Mouse (Mus musculus) lung, postnatal 0 days (tissue): ENCODE data around the gene Gm28041. TPM values are rescaled to one million over a fixed set of nuclear protein-coding genes. Genes with fewer than 3 reads are reported as not detected.
A peak's percentile ranks its signal among the peaks of the same experiment; 100 is the strongest.
"Not testable (repeated sequence)": the region's sequence is repeated elsewhere in the genome, so short reads cannot be mapped to it uniquely, and the experiment has no call there.

Experiments
- ATAC-seq: fragments of 200-750 bp; cut with Nextera tagmentation; 2 replicates; pipeline ENCODE4 v1.8.0; 2017; ENCODE audit warnings: moderate library complexity
- DNase-seq: peaks from one replicate; pipeline ENCODE4 v3.0.0-alpha.2; 2016; ENCODE audit warnings: low spot score
- H3K27ac ChIP-seq: fragments of 300-500 bp; sonication (generic); 2 replicates; pipeline ENCODE4 v1.5.1; 2014; ENCODE audit warnings: antibody characterized with exemption, mild to moderate bottlenecking, low read length, mixed read lengths
- H3K27me3 ChIP-seq: fragments of 300-500 bp; sonication (generic); replicated peaks from 2 replicates; pipeline ENCODE4 v1.6.1; 2014; ENCODE audit warnings: low read length, mixed read lengths; ENCODE audit not compliant: insufficient read depth
- H3K36me3 ChIP-seq: fragments of 300-500 bp; sonication (generic); 2 replicates; pipeline ENCODE4 v1.6.1; 2014; ENCODE audit warnings: low read length, mixed read lengths; ENCODE audit not compliant: insufficient read depth
- H3K4me1 ChIP-seq: fragments of 300-500 bp; sonication (generic); 2 replicates; pipeline ENCODE4 v1.6.1; 2014; ENCODE audit warnings: antibody characterized with exemption, low read depth, low read length, mixed read lengths; ENCODE audit not compliant: insufficient read depth
- H3K4me2 ChIP-seq: fragments of 300-500 bp; sonication (generic); replicated peaks from 2 replicates; pipeline ENCODE4 v1.6.1; 2014; ENCODE audit warnings: low read depth, mild to moderate bottlenecking, low read length, moderate library complexity, mixed read lengths
- H3K4me3 ChIP-seq: fragments of 300-500 bp; sonication (generic); 2 replicates; pipeline ENCODE4 v1.5.1; 2014; ENCODE audit warnings: low read depth, low read length
- H3K9ac ChIP-seq: fragments of 300-500 bp; sonication (generic); replicated peaks from 2 replicates; pipeline ENCODE4 v1.6.1; 2014; ENCODE audit warnings: low read depth, mild to moderate bottlenecking
- H3K9me3 ChIP-seq: fragments of 300-500 bp; sonication (generic); 2 replicates; pipeline ENCODE4 v1.6.1; 2016; ENCODE audit warnings: low read length, mixed read lengths
- CTCF ChIP-seq: IDR thresholded peaks from 2 replicates; pipeline ENCODE4 v1.5.1; 2016; ENCODE audit warnings: antibody characterized with exemption, mild to moderate bottlenecking
- EP300 ChIP-seq: IDR thresholded peaks from 2 replicates; pipeline ENCODE4 v1.6.1; 2016; ENCODE audit warnings: antibody characterized with exemption, mild to moderate bottlenecking, control low read depth
- WGBS: fragments of 180-500 bp; shearing (Covaris S2); extraction: QIAGEN DNeasy Blood & Tissue Kit; methylation state at CpG from one replicate; pipeline ENCODE4 v1.1.7; 2014; 5-methylcytosine and 5-hydroxymethylcytosine counted together
- polyA plus RNA-seq: library from polyadenylated mRNA; unstranded; fragments of >200 nt; fragmentation: Nextera tagmentation; extraction: Ambion mirVana; gene quantifications from 2 replicates; pipeline ENCODE4 v1.2.1, GENCODE M21; 2015

Gm28041 gene
- polyA plus RNA-seq, 1 experiment from 2014 or later: 0.43 TPM

DNA sequence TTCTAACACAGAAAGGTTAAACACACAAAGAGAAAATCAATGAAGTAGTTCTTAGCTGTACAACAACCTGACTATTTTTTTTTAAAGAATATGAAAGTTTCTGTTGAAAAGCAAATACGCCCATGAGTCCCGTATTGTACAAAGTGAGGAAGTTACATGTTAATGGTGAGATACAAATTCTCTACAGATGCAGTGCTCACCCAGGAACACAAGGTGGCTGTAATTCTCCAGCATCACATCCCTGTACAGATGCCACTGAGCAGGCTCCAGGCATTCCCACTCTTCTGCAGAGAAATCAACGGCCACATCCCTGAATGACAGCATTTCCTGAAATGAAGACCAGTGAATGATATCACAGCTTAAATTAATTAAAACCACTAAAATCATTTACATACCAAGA lies 38.1 kb upstream of the Gm28041 start:
- peak; percentile 36; the same call in 1 of the 2 replicates for TF ChIP-seq CTCF
- not testable (repeated sequence) for H3K9ac ChIP-seq, DNase-seq, H3K4me1 ChIP-seq, H3K36me3 ChIP-seq, ATAC-seq, H3K27me3 ChIP-seq, H3K4me3 ChIP-seq, H3K9me3 ChIP-seq, H3K27ac ChIP-seq, H3K4me2 ChIP-seq
- WGBS: 57% methylated on average over 3 of the region's 3 CpGs

- not testable (repeated sequence) for H3K4me1 ChIP-seq, H3K36me3 ChIP-seq, H3K9me3 ChIP-seq, H3K27me3 ChIP-seq
- WGBS: 2% methylated on average over 14 of the region's 16 CpGs
- Histone ChIP-seq H3K4me3 (peak within 1 kb of the TSS; percentile 51), H3K27ac (peak within 1 kb of the TSS; percentile 57; the same call in 1 of the 2 replicates), H3K9ac (peak within 1 kb of the TSS; percentile 38; the same call in 1 of the 2 replicates), H3K4me2 (peak within 1 kb of the TSS; percentile 57)
- ATAC-seq: peak; percentile 96
- peak; percentile 82 for DNase-seq
These were observed 23.8 kb upstream of the Gm28041 start, which contains the start of gene Zfp429 for GRCm38 (mm10) chr13:67399183-67399903. TSS of gene Zfp429 (minus strand) at chr13:67399819.

- not testable (repeated sequence) for H3K9me3 ChIP-seq, H3K4me1 ChIP-seq, H3K27ac ChIP-seq, DNase-seq, H3K4me2 ChIP-seq, ATAC-seq, H3K4me3 ChIP-seq, H3K36me3 ChIP-seq, H3K9ac ChIP-seq, H3K27me3 ChIP-seq
- TF ChIP-seq CTCF: peak; percentile 20; the same call in 1 of the 2 replicates
- WGBS: 76% methylated on average over 3 of the region's 3 CpGs
These were observed 722 bp upstream of the Gm28041 start for GRCm38 (mm10) chr13:67376255-67376654.

- DNase-seq (peak; percentile 94), ATAC-seq (peak; percentile 97)
- peak within 1 kb of the TSS; percentile 82 for H3K9ac ChIP-seq
- peak within 1 kb of the TSS; percentile 77 for H3K27ac ChIP-seq
- peak within 1 kb of the TSS; percentile 79 for H3K4me3 ChIP-seq
- no peaks in the 10 kb centered on the region for H3K4me1 ChIP-seq
- TF ChIP-seq CTCF (peak; percentile 46), EP300 (no peak)
- H3K27me3 ChIP-seq: no peaks in the 10 kb centered on the region
- H3K9me3 ChIP-seq: no peaks in the 10 kb centered on the region
- WGBS: 0% methylated on average over 15 of the region's 15 CpGs
- peak within 1 kb of the TSS; percentile 69 for H3K4me2 ChIP-seq
- no peaks in the 10 kb centered on the region for H3K36me3 ChIP-seq
These were observed 15.3 kb downstream of the Gm28041 start, which contains the start of the genes Gm28044 and Zfp953 for GRCm38 (mm10) chr13:67360131-67360744. TSS of gene Gm28044 (minus strand) at chr13:67360536. TSS of gene Zfp953 (minus strand) at chr13:67360605.

DNA sequence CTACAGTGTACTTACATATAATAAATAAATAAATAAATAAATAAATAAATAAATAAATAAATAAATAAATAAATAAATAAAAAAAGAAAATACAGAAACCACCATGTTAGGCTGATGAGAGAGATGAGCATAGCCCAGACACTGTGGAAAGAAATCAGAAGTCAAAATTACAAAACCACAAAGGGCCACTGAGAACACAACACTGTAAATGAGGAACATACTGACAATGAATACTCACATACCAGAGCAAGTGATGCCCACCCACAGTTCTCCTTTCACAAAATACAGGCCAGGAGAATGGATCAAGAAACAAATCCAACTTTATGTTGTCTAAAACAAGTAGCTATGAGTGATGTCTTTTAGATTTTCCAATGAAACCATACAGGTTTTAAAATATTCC lies 23.7 kb downstream of the Gm28041 start:
- ATAC-seq (no peak), DNase-seq (no peak)
- H3K27me3 ChIP-seq: no peaks in the 10 kb centered on the region
- no peaks in the 10 kb centered on the region for H3K9me3 ChIP-seq
- no peak overlapping the region for H3K9ac ChIP-seq
- H3K4me1 ChIP-seq: no peaks in the 10 kb centered on the region
- no peak overlapping the region for H3K4me2 ChIP-seq
- TF ChIP-seq CTCF (no peak), EP300 (no peak)
- no peaks in the 10 kb centered on the region for H3K36me3 ChIP-seq
- H3K4me3 ChIP-seq: no peak overlapping the region
- H3K27ac ChIP-seq: no peak overlapping the region

GRCm38 (mm10) chr13:67343422-67343821 lies 32.1 kb downstream of the Gm28041 start:
- WGBS: 78% methylated on average over 2 of the region's 2 CpGs

More at GRCm38 (mm10) chr13:67343422-67343821, 32.1 kb downstream of the Gm28041 start:
- Histone ChIP-seq H3K4me3 (no peak overlapping the region), H3K9ac (no peak overlapping the region), H3K36me3 (no peaks in the 10 kb centered on the region), H3K27ac (no peak overlapping the region), H3K27me3 (no peaks in the 10 kb centered on the region), H3K4me1 (no peaks in the 10 kb centered on the region), H3K9me3 (no peaks in the 10 kb centered on the region), H3K4me2 (no peak overlapping the region)
- no peak for TF ChIP-seq CTCF
- TF ChIP-seq EP300: no peak
- ATAC-seq (no peak), DNase-seq (no peak)
